Mouse (Mus musculus): Measurements from ENCODE around the gene Pepd.
"Not testable (repeated sequence)": the region's sequence is repeated elsewhere in the genome, so short reads cannot be mapped to it uniquely, and the experiment has no call there.

Gene Pepd

DNA sequence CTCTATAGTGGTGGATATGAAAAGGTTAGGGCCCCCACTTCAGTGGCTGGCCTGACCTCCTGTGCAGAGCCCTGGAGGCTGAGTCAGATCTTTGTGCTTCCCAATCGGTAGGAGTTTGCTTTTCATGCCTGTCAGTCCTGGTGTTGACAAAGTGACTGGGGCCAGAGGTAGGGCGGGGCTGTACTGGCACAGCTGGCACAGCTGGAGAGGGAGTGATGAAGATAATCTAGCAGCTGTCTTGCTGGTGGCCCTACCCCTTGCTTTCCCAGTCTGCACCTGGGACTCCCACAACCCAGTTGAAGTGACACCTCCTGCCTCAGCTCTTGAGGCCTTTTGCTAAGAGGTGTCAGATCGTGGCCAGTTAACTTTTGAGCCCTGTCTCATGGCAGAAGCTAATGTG lies 21.0 kb downstream of the Pepd start:
- no peak for DNase-seq

DNA sequence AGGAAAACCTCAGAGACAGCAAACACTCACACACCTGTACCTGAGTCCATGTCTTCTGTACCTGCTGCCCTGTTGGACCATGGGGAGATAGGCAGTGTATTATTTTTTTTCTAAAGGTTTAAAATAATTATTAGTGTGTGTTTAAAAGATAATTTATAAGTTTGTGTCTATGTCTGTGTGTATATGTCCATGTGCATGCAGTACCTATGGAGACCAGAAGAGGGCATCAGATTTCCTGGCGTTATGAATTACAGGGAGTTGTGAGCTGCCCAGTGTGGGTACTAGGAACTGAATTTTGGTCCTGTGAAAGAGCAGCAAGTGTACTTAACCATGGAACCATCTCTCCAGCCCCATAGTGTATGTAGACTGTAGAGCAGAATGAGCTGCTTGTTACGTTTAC lies 24.2 kb downstream of the Pepd start:
- DNase-seq: no peak

DNA sequence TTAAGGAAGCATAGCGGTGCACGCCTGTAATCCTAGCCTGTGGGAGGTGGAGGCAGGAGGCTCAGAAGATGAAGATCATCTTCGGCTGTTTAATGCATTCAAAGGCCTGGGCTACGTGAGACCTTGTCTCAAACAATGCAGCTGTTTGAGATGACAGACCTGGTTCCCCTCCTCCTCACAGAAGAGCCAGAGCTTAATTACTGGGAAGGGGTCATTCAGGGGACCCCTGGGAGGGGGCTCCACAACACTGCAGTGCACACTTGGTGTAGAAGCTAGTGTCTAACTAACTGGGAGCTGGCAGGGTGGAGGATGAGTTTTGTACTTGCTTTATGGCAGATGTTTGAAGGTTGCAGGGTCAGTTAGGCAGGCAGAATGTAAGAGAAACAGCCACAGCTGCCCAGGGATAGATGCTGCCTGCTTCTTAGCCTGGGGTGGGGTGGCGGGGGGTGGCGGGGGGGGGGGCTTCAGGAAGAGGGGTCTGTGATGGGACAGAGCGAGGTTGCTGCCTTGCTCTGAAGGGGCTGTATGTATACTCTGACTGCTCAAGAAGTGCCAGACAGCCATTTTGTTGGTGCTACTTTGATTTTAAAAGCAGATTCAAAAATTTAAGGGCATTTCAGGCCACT lies 26.6 kb downstream of the Pepd start:
- no peak for DNase-seq

DNA sequence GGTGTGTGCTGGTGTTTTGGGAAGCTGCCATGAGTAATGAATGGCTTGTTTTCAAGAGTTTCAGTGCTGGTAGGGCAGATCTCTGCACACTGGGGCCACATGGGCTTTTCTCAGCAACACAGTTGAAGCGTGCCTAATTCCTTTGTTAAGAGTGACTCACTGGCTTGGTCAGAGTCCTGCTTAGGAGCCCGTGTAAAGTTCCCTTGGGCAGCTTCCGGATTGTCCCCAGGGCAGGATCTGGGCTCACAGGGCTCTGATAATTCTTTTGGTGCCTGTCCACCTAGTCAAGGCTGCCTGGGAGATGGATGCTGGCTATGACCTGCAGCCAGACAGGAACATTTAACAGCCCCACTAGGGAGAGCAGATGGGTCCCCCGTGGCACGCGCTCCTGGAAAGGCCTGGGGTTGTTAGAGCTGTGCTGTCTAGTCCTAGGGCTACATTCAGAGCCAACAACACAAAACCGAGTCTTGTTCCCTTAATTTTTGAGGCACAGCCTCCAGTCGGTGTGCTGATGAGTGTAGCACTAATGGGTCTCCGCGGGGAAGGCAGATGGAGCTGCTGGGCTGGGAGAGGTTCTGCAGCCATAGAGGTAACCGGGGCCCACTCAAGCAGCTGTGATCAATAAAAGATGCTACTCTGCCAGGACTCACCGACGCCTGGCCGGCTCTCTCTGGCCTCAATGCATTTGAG lies 27.2 kb downstream of the Pepd start:
- peak; percentile 11 for DNase-seq

DNA sequence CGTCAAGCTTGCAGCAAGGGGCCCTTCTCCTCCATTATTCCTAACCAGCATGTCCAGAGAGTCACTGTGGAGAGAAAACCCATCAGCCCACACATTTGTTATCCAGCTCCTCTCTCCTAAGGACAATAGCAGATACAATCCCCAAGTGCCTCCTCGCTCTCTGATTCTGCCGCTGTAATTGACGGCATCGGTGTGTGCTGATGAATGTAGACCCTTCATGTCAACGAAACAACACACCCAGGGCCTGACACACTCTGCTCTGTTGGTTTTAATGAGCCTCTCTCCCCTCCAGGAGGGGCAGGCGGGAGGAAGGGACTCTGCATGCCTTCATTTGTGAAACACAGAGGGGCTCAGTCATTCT lies 27.8 kb downstream of the Pepd start:
- DNase-seq: no peak

DNA sequence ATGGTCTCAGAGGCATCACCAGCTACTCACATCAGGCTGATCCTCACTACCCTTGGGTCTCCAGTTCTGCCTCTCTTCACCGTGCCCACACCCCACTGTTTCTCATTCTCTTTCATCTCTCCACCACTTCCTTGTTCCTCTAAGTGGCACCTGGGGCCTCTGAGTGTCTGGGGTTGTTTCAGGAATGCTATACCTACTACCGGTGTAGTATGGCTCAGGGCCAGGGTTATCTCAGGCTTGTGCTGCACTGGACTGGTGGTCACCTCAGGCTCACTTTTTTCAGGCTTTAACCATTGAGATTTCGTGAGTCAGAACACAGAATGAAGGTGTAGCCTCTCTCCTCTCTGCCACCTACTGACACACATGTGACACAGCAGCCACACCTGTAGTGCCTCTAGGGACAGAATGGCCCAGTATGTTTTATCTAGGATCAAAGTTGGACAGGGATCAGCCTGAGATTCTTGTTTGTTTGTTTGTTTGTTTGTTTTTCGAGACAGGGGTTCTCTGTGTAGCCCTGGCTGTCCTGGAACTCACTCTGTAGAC lies 31.5 kb downstream of the Pepd start:
- DNase-seq: no peak

DNA sequence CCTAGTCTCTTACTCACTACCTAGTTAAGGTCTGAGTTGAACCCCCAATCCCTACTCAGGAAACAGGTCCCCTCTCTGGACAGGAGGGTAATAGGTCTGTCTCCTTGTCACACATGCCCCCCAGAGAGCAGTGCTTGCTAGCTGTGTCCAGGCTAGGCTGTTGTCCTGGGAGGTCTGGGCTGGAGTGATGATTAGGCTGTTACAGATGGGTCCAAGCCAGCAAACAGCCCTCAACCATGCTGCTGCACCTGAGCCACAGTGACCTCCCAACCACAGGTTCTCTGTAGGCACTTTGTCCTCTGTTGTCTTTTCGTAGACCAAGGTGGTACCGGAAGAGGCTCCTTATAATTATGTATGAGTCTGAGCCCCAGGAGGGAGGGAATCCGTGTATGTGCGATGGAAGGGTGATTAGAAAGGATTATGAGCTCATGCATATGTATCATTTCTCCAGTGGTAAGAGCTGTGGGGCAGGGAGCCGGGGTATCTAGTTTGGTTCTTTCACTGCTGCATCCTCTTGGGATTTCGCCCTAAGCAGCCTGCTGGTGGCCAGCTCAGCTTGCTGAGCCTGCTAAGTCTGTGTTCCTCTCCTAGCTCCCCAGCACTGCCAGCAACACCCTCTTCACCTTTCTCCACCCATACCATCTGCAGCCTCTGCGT lies 34.2 kb downstream of the Pepd start:
- no peak for DNase-seq

DNA sequence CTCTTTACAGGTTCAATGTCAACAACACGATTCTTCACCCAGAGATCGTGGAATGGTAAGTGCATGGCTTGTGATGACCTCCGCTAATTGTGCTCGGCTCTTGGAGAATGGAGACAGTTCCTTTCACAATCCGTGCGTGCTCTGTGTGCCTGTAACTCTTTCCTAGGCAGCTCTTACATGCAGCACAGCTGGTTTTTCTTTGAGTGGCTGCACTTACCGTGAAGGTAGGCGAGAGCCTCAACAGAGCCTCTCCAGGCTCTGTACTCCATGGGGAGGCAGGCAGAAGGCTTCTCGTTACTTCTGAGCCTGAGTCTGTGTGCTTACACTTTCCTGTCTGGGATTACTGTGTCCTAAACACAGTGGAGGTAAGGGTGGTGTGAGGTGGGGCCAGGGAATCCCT lies 42.4 kb downstream of the Pepd start:
- DNase-seq: no peak

DNA sequence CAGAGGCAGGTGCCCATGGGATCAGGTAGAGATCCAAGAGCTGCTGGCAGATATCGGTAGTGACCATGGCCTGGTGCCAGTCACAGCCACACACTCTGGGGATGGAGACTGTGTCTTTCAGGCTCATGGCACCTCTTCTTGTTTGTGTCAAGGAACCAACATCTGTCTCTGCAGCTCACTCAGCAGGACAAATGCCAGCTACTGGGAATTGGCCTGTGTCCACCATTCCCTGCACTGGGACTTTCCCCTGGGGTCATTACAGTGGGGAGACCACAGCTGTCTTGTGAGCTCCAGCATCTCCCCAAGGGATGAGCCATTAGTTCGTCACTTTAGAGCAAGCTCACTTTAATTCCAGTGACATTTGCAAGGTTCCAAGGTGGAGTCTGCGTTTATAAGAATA lies 43.1 kb downstream of the Pepd start:
- DNase-seq: no peak

DNA sequence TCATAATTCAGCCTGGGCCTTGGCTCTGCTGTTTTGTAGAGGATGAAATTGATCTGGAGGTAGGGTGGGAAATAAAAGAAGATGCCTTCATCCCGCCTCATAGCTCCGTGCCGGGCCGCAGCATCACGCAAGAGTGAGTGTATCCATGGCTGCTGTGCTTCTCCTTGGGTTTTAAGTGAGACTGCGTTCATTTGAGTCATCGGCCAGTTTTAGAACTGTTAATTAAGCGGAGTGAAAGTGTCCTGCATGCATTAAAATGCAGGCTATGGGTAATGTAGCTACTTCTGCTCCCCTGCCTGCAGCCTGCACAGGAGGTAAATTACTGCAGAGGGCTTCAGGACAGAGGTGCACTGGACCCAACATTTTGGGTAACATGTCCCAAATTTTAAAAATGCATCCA lies 45.0 kb downstream of the Pepd start:
- DNase-seq: no peak

DNA sequence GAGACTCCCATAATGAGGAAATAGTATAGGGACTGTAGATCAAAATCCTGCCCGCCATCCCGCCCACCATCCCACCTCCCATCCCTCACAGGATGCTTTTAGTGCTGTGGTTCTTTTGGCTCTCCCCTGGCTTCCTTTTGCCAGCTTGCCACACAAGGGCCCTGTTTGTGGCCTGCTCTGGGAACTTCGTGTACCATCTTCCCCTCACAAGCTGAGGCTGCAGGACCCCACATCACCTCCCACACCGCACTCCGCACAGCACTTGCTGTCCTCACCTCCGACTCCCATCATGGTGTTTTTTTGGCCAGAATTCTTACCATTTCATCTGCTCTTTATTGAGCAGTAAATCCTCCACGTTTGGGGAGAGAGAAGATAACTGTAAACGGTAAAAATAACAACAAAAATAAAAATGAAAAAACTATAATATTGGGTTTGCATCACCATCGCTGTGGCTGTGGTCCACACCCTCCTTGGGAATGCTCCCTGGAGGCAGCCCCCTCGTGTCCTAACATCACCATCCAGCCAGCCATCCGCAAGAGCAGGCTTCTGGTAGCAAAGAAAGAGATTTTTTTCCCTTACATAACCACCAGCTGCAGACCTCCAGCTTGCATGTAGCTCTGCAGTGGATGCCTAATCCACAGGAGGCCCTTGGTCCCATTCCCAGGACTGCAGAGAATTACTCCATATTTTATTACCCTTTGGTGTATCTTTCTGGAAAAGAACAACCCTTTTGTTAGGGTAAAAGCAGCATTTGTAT lies 51.9 kb downstream of the Pepd start:
- DNase-seq: no peak

DNA sequence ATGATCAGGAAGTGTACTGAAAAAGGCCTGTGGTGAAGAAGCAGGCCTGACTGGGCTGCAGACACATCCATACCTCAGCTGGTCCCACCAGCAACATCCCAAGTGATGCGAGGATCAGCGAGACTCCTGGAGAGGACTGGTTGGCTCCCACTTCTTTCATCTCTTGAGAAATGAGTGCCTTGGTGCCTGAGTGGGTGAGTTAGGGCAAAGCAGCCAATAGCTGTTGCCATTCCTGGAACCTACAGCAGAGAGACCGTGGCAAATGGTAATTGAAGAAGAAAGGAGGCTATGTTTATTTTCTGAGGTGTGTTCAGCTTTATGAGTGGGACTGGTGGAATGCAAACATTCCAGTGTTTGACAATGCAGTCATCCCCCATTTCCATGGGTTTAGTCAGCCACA lies 55.2 kb downstream of the Pepd start:
- DNase-seq: no peak

DNA sequence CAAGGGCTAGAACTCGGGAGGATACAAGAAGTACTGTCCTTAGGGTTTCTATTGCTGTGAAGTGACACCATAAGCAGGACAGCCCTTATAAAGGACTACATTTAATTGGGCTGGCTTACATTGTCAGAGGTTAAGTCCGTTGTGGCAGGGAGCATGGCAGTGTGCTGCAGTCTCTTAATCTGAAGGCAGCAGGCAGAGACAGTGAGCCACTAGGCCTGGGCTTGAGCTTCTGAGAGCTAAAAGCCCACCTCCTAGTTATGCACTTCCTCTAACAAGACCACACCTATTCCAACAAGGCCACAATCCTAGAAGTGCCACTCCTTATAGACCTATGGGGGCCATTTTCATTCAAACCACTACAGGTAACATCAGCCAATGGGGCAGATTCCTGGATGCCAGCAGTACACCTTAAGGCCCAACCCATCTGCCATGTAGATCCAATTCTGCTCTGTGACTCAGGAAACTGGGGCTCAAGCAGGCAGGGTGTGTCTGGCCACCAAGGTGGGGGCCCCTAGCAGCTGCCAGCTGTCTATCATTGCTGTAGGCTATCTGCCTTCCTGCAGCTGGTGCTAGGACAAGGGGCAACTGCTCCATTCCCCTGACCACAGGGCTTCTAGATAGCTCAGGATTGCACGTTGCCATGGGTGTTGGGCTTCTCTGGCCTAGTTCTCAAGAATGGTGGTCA lies 56.7 kb downstream of the Pepd start:
- no peak for DNase-seq

DNA sequence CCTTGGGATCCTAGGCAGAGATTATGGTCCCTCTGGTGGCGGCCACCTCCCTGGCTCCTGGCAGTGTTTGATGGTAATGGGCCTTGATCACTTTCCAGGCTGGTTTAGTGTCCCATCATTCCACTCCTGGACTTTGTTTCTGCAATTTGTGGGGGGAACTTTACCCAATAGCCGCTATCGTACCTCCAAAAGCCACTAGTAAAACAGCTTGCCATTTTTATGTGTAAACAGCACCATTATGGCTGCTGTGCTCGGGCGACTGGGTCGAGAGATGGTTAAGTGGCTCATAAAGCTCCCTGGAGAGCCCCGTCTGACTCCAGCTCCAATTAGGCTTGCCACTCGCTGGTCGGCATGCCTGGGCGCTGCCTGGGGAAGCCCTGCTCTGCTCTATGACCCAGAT lies 59.6 kb downstream of the Pepd start:
- DNase-seq: no peak

DNA sequence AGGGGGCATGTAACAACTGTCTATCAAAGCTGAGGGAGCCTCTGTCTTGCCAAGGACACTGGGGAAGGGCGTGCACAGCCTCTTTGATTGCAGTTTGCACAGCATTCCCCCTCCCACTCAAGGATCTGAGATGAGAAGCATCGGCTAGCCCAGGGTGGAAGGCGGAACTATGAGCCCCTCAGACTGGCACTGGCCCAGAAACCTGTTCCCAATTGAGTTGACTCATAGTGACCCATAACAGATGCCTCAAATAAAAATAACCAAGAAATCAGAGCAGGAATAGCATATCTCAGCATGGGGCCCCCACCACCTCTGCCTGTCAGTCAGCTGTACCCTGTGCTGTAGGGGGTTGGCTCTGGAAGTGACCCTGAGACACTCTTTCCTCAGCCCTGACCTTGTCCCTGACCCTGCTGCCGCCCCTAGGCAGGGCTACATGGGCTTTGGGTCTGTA lies 60.8 kb downstream of the Pepd start:
- no peak for DNase-seq

DNA sequence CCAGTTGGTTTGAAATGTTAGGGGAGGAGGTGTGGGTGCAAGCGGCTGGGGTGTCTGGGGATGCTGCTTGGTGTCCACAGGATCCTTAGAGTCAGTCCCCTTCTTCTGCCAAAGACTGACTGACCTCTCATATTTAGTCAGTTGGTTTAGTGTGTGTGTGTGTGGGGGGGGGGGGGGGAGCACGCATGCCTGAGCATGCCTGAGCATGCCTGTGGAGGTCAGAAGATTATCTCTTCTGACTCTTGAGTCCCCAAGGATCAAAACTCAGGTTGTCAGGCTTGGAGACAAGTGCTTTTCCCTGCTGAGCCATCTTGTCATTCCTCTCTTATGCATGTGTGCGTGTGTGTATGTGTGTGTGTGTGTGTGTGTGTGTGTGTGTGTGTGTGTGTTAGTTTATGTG lies 61.7 kb downstream of the Pepd start:
- no peak for DNase-seq

DNA sequence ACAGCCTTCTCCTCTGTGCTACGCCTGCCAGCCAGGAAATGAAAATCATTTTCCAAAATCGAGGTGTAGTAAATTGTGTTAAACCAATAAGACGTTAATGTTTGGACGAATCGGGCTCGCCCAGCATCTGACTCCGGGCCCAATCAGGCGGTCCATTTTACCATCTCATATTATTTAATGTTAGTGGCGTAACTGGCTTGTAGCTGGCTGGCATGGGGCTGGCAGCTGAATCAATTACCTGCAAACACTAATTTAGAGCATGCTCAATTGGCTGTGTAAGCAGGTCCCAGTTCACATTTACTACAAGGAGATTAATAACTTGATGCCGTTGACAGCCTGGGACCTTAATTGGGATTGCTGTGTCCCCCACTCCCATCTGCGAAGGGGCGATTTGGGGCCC lies 63.7 kb downstream of the Pepd start:
- DNase-seq: no peak

DNA sequence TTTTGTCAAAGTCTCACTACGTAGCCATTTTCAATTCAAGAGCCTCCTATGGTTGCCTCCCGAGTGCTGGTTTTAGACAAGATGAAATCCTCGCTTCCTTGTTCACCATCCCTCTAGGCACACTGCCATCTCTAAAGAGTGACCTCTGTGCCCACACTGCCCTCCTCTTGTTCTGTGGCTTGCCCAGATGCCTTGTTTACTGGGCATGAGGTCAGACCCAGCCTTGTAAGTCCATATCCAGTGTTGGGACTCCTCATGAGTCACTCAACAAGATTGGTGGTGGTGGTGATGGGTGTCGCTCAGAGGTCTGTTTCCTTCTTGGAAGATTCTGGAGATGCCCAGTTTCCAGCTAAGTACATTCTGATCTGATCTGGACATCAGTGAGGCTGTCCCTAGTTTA lies 65.2 kb downstream of the Pepd start:
- no peak for DNase-seq

DNA sequence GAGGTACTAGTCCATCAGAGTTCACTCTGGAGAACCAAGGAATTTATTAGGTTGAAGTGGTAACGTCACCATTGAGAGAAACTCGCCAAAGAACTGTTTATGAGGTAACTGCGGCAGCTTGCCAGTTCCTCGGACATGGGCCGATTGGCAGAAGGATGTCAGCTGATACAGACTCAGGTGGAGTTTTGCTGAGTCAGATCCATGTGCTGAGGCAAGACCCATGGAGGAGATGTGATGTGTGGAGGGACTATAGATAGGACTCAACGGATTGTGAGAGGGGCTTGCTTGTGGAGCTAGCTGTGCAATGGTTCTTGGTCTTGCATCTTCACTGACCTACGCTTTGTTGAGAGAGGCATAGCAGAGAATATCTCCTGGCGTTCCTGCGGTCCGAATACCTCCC lies 69.6 kb downstream of the Pepd start:
- DNase-seq: no peak

DNA sequence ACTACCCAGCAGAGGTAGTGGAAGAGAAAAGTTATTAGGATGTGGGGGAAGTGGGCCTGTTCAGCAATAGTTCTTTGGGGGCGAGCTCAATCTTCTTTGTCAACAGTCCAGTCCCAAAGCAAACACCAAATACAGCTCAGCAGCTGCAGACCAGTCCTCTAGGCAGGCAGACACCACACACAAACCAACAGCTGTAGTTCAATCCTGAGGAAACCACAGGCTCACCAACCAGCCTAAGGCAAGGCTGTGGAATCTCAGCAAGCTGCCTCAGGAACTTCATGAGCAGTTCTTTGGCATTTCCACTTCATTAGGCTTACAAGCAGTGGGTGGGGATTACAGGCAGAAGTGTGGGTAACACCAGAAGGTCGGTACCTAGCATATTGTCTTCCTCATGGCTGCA lies 70.2 kb downstream of the Pepd start:
- DNase-seq: not testable (repeated sequence)

DNA sequence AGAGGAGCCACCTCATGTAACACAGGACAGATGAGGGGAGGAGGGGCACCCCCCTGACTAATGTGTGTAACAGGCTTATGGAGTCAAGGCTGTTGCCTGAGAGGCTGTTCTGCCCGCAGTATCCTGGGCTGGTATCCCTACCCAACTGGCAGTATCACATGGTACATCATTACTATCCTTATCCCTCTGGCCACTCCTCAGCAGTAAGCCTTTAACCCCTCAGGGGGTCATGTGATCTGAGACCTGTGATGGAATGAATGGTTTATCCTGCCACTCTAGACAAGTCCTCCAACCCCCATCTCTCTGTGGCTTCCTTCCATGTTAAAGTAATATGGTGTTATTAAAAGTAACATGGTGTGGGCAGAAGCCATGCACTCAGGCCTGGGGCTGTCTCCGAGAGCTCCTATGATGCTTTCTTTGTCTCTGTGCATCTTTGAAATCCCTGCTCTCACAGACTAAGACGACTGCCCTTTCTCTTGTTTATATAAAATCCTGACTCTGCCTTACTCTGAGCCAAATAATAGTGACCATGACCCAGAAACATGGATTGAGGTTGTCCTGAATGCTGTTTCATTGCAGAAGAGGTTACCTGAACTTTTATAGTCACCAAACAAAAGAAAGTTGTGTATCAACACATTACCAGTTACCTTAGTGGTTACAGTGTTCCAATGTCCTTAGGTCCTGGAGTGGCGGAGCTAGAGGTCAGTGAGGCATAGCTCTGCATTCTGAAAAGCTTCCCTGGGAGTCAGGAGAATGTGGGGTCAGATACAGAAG lies 71.7 kb downstream of the Pepd start:
- DNase-seq: no peak

DNA sequence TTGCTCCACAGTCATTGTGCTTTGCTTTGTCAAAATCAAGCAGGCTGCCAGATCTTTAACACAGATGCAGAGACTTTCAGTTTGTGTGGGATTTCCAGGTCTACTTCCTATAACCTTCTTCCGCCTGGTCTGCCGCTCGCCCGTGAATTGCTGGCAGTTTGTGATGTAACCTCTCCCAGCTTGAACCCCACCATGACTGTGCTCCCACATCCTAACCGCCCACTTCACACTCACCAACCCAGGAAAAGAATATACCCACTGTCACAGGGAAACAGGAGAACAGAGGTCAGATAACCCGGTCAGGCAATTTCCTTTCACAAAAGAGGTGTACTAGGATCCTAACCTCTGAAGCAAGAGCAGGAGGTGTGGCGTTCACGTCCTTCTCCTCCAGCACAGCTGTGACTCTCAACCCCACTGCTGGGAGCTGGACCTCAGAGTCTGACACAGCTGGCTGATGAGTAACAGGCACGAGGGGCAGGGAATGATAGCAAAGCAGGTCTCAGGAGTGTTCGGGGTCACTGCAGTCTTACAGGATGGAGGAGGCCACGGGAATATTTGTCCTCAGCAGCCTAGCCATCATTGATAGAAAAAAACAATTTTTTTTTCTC lies 72.5 kb downstream of the Pepd start:
- no peak for DNase-seq

Data from lung, postnatal 14 days (tissue).